Mouse (Mus musculus): ENCODE measurements around the gene Hmg20b.

DNA sequence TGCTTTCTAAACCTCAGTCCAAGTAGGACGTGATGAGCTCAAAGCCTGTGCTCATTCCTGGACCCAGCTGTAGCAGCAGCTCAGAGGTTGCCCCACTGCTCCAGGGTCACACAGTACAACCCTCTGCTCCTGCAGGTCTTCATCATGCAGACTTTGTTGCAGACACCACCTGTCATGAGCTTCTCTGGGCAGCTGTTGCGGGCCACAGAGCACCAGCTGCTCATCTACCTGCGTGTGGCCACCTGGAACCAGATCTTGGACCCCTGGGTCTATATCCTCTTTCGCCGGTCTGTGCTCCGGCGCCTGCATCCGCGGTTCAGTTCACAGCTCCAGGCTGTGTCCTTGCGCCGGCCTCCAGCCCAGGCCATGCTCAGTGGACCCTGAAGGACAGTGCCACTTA, 16.0 kb downstream of the Hmg20b start:
- TF ChIP-seq CTCF (IDR thresholded peaks at IDR 0.05) (no peak), EP300 (IDR thresholded peaks at IDR 0.05; ENCODE audit: insufficient read depth, low read depth, low read length) (no peak)

All from heart, adult 2 months (tissue).